Mouse (Mus musculus): ENCODE measurements around the gene Bend4. TPM values are rescaled to one million over a fixed set of nuclear protein-coding genes. Genes with fewer than 3 reads are reported as not detected.

The Bend4 gene
- total and polyA plus RNA-seq, 2 experiments: 0.17 to 0.55 TPM

GRCm38 (mm10) chr5:67377044-67377621 is 51.0 kb downstream of the Bend4 start:
- H3K36me3 ChIP-seq (ENCODE audit: control insufficient read depth, insufficient read depth, low read length): no peaks in the 10 kb centered on the region
- no peak overlapping the region for H3K9ac ChIP-seq (ENCODE audit: low read depth, low read length)
- no peak overlapping the region for H3K27ac ChIP-seq (replicated peaks; ENCODE audit: insufficient read depth, low read depth, low read length)
- WGBS: 71% methylated on average over 8 of the region's 8 CpGs
- TF ChIP-seq POLR2A (IDR thresholded peaks at IDR 0.05; ENCODE audit: extremely low read depth, insufficient read depth, low read length): no peak
- TF ChIP-seq CTCF (IDR thresholded peaks at IDR 0.05; ENCODE audit: low read depth, low read length): no peak
- no peak for DNase-seq (ENCODE audit: extremely low read depth, low read depth, low spot score)
- H3K4me3 ChIP-seq (ENCODE audit: insufficient read depth, low read depth, low read length): no peak overlapping the region
- no peaks in the 10 kb centered on the region for H3K4me1 ChIP-seq (ENCODE audit: control insufficient read depth, insufficient read depth, low read length)
- H3K79me2 ChIP-seq (ENCODE audit: control insufficient read depth, insufficient read depth, low read length): no peaks in the 10 kb centered on the region
- H3K27me3 ChIP-seq (ENCODE audit: control insufficient read depth, insufficient read depth, low read length): no peaks in the 10 kb centered on the region

GRCm38 (mm10) chr5:67362931-67363330 is 65.2 kb downstream of the Bend4 start:
- 9% methylated on average over 2 of the region's 2 CpGs for WGBS
- TF ChIP-seq POLR2A (IDR thresholded peaks at IDR 0.05; ENCODE audit: extremely low read depth, insufficient read depth, low read length) (no peak), CTCF (IDR thresholded peaks at IDR 0.05; ENCODE audit: low read depth, low read length) (no peak)
- Histone ChIP-seq H3K9ac (ENCODE audit: low read depth, low read length) (no peak overlapping the region), H3K4me3 (ENCODE audit: insufficient read depth, low read depth, low read length) (no peak overlapping the region), H3K79me2 (ENCODE audit: control insufficient read depth, insufficient read depth, low read length) (no peaks in the 10 kb centered on the region), H3K27me3 (ENCODE audit: control insufficient read depth, insufficient read depth, low read length) (no peaks in the 10 kb centered on the region), H3K27ac (replicated peaks; ENCODE audit: insufficient read depth, low read depth, low read length) (no peak overlapping the region), H3K4me1 (ENCODE audit: control insufficient read depth, insufficient read depth, low read length) (no peaks in the 10 kb centered on the region), H3K36me3 (ENCODE audit: control insufficient read depth, insufficient read depth, low read length) (no peaks in the 10 kb centered on the region)
- peak; percentile 48 for DNase-seq (ENCODE audit: extremely low read depth, low read depth, low spot score)

GRCm38 (mm10) chr5:67362316-67362715 is 65.8 kb downstream of the Bend4 start:
- H3K79me2 ChIP-seq (ENCODE audit: control insufficient read depth, insufficient read depth, low read length): no peaks in the 10 kb centered on the region
- TF ChIP-seq CTCF (IDR thresholded peaks at IDR 0.05; ENCODE audit: low read depth, low read length): no peak
- no peak for TF ChIP-seq POLR2A (IDR thresholded peaks at IDR 0.05; ENCODE audit: extremely low read depth, insufficient read depth, low read length)
- no peak overlapping the region for H3K9ac ChIP-seq (ENCODE audit: low read depth, low read length)
- no peak overlapping the region for H3K4me3 ChIP-seq (ENCODE audit: insufficient read depth, low read depth, low read length)
- H3K27me3 ChIP-seq (ENCODE audit: control insufficient read depth, insufficient read depth, low read length): no peaks in the 10 kb centered on the region
- no peak for DNase-seq (ENCODE audit: extremely low read depth, low read depth, low spot score)
- no peaks in the 10 kb centered on the region for H3K36me3 ChIP-seq (ENCODE audit: control insufficient read depth, insufficient read depth, low read length)
- over 99% methylated on average over 10 of the region's 10 CpGs for WGBS
- H3K27ac ChIP-seq (replicated peaks; ENCODE audit: insufficient read depth, low read depth, low read length): no peak overlapping the region
- no peaks in the 10 kb centered on the region for H3K4me1 ChIP-seq (ENCODE audit: control insufficient read depth, insufficient read depth, low read length)

GRCm38 (mm10) chr5:67348949-67349348 is 79.2 kb downstream of the Bend4 start:
- Histone ChIP-seq H3K36me3 (ENCODE audit: control insufficient read depth, insufficient read depth, low read length) (peaks cover 68% of the 10 kb centered on the region), H3K9ac (ENCODE audit: low read depth, low read length) (no peak overlapping the region)

GRCm38 (mm10) chr5:67347060-67347459 is 81.0 kb downstream of the Bend4 start:
- Histone ChIP-seq H3K36me3 (ENCODE audit: control insufficient read depth, insufficient read depth, low read length) (peaks cover 71% of the 10 kb centered on the region), H3K4me3 (ENCODE audit: insufficient read depth, low read depth, low read length) (no peak overlapping the region), H3K27ac (replicated peaks; ENCODE audit: insufficient read depth, low read depth, low read length) (no peak overlapping the region), H3K27me3 (ENCODE audit: control insufficient read depth, insufficient read depth, low read length) (no peaks in the 10 kb centered on the region), H3K79me2 (ENCODE audit: control insufficient read depth, insufficient read depth, low read length) (no peaks in the 10 kb centered on the region), H3K4me1 (ENCODE audit: control insufficient read depth, insufficient read depth, low read length) (no peaks in the 10 kb centered on the region), H3K9ac (ENCODE audit: low read depth, low read length) (no peak overlapping the region)
- TF ChIP-seq POLR2A (IDR thresholded peaks at IDR 0.05; ENCODE audit: extremely low read depth, insufficient read depth, low read length) (no peak), CTCF (IDR thresholded peaks at IDR 0.05; ENCODE audit: low read depth, low read length) (no peak)
- DNase-seq (ENCODE audit: extremely low read depth, low read depth, low spot score): peak; percentile 55
- WGBS: 64% methylated on average over 2 of the region's 2 CpGs

More at GRCm38 (mm10) chr5:67348949-67349348, 79.2 kb downstream of the Bend4 start:
- no peak overlapping the region for H3K4me3 ChIP-seq (ENCODE audit: insufficient read depth, low read depth, low read length)
- no peak for DNase-seq (ENCODE audit: extremely low read depth, low read depth, low spot score)
- no peaks in the 10 kb centered on the region for H3K27me3 ChIP-seq (ENCODE audit: control insufficient read depth, insufficient read depth, low read length)
- no peak overlapping the region for H3K27ac ChIP-seq (replicated peaks; ENCODE audit: insufficient read depth, low read depth, low read length)
- no peaks in the 10 kb centered on the region for H3K4me1 ChIP-seq (ENCODE audit: control insufficient read depth, insufficient read depth, low read length)
- WGBS: 90% methylated on average over 10 of the region's 10 CpGs
- TF ChIP-seq CTCF (IDR thresholded peaks at IDR 0.05; ENCODE audit: low read depth, low read length) (no peak), POLR2A (IDR thresholded peaks at IDR 0.05; ENCODE audit: extremely low read depth, insufficient read depth, low read length) (no peak)
- H3K79me2 ChIP-seq (ENCODE audit: control insufficient read depth, insufficient read depth, low read length): no peaks in the 10 kb centered on the region

Other genes with a start within 250 kb of the Bend4 start
- 35.8 and 49.9 TPM in 2 replicates for gene Tmem33, start 167.7 kb downstream of the Bend4 start, total RNA-seq (2014; rRNA removed)
- gene Tmem33, start 167.7 kb downstream of the Bend4 start, polyA plus RNA-seq (2012; rRNA removed): 169 and 198 TPM in 2 replicates
- 34.8 and 35.0 TPM in 2 replicates for gene Slc30a9, start 121.4 kb downstream of the Bend4 start, total RNA-seq (2014; rRNA removed)
- gene Slc30a9, start 121.4 kb downstream of the Bend4 start, polyA plus RNA-seq (2012; rRNA removed): 18.9 and 19.2 TPM in 2 replicates
- under 0.01 and 0.20 TPM in 2 replicates for gene Shisa3, start 179.6 kb upstream of the Bend4 start, total RNA-seq (2014; rRNA removed)
- gene Shisa3, start 179.6 kb upstream of the Bend4 start, polyA plus RNA-seq (2012; rRNA removed): 0.11 and 0.20 TPM in 2 replicates